Comparison of ENCODE assay signal across 17 mouse cellular contexts in genomic region chr8:126919703-126920102, GRCm38 (mm10). TPM values are rescaled to one million over a fixed set of nuclear protein-coding genes. Genes with fewer than 3 reads are reported as not detected.
DNase-seq lines count a peak whose midpoint lies in the region; ATAC-seq and TF ChIP-seq lines count a peak whose summit lies in the region.
"Had no signal": no experiment of that assay in that cellular context is flagged by ENCODE, and none has a peak within 500 bp of the region (broad histone marks: within the 10 kb centered on the region; RNA-seq: fewer than 3 reads in every experiment).

No protein-coding gene starts in this region.

- intact Hi-C loops in heart, postnatal 36 days (cut with DNase I): loop anchor here (2.0 to 5.0 kb wide), 5 partner anchors 81 to 352 kb away; no protein-coding TSS in a partner anchor

- 0 out of 2 replicates have a peak overlapping the region, but pooled peaks have one; percentile 38 for H3K9ac ChIP-seq in intestine, embryonic 16.5 days (ENCODE audit: low read depth, low read length)
- no peak overlapping the region for H3K9ac ChIP-seq in intestine, embryonic 15.5 days
- no peak overlapping the region for H3K9ac ChIP-seq in midbrain, embryonic 11.5 days (ENCODE audit: low read length)
- H3K9ac ChIP-seq in stomach, postnatal 0 days (ENCODE audit: low read length): no peak overlapping the region
- H3K9ac ChIP-seq in midbrain, postnatal 0 days (replicated peaks; ENCODE audit: low read length, poor library complexity, severe bottlenecking): no peak overlapping the region
- H3K9ac ChIP-seq: embryonic facial prominence, embryonic 12.5 days; limb, embryonic 12.5 days; liver, embryonic 15.5 days; neural tube, embryonic 12.5 days had no signal

- 76% methylated on average over 5 of the region's 5 CpGs for WGBS in intestine, embryonic 16.5 days
- 75% methylated on average over 5 of the region's 5 CpGs for WGBS in intestine, embryonic 15.5 days
- 91% methylated on average over 5 of the region's 5 CpGs for WGBS in midbrain, embryonic 10.5 days
- 93% methylated on average over 5 of the region's 5 CpGs for WGBS in midbrain, embryonic 11.5 days
- WGBS in stomach, postnatal 0 days: 77% methylated on average over 5 of the region's 5 CpGs
- 92% methylated on average over 5 of the region's 5 CpGs for WGBS in midbrain, postnatal 0 days

- no peaks in the 10 kb centered on the region for H3K9me3 ChIP-seq in intestine, embryonic 16.5 days (ENCODE audit: control insufficient read depth, low read length)
- no peaks in the 10 kb centered on the region for H3K9me3 ChIP-seq in intestine, embryonic 15.5 days
- H3K9me3 ChIP-seq in midbrain, embryonic 10.5 days (replicated peaks): no peaks in the 10 kb centered on the region
- no peaks in the 10 kb centered on the region for H3K9me3 ChIP-seq in midbrain, embryonic 11.5 days (ENCODE audit: control insufficient read depth, low read length)
- no peaks in the 10 kb centered on the region for H3K9me3 ChIP-seq in stomach, postnatal 0 days (ENCODE audit: control insufficient read depth, low read length)
- no peaks in the 10 kb centered on the region for H3K9me3 ChIP-seq in midbrain, postnatal 0 days (ENCODE audit: low read length)
- H3K9me3 ChIP-seq: embryonic facial prominence, embryonic 12.5 days; limb, embryonic 12.5 days; liver, embryonic 15.5 days; neural tube, embryonic 12.5 days had no signal

- H3K27me3 ChIP-seq in intestine, embryonic 16.5 days (replicated peaks; ENCODE audit: control insufficient read depth, insufficient read depth, low read length): no peaks in the 10 kb centered on the region
- no peaks in the 10 kb centered on the region for H3K27me3 ChIP-seq in intestine, embryonic 15.5 days (replicated peaks)
- H3K27me3 ChIP-seq in midbrain, embryonic 10.5 days (ENCODE audit: low read depth, poor library complexity, severe bottlenecking): no peaks in the 10 kb centered on the region
- no peaks in the 10 kb centered on the region for H3K27me3 ChIP-seq in midbrain, embryonic 11.5 days (ENCODE audit: control insufficient read depth, insufficient read depth, low read length)
- no peaks in the 10 kb centered on the region for H3K27me3 ChIP-seq in stomach, postnatal 0 days (ENCODE audit: control insufficient read depth, insufficient read depth, low read length)
- no peaks in the 10 kb centered on the region for H3K27me3 ChIP-seq in midbrain, postnatal 0 days (ENCODE audit: insufficient read depth, low read length)
- H3K27me3 ChIP-seq: embryonic facial prominence, embryonic 12.5 days; limb, embryonic 12.5 days; liver, embryonic 15.5 days; neural tube, embryonic 12.5 days had no signal

- H3K4me1 ChIP-seq in intestine, embryonic 16.5 days (ENCODE audit: control insufficient read depth, insufficient read depth, low read length): peaks cover 16% of the 10 kb centered on the region
- H3K4me1 ChIP-seq in intestine, embryonic 15.5 days (replicated peaks): peaks cover 14% of the 10 kb centered on the region
- H3K4me1 ChIP-seq in midbrain, embryonic 10.5 days: peaks cover 13% of the 10 kb centered on the region
- H3K4me1 ChIP-seq in midbrain, embryonic 11.5 days (ENCODE audit: control insufficient read depth, insufficient read depth, low read length): no peaks in the 10 kb centered on the region; the same call in 1 of the 2 replicates
- H3K4me1 ChIP-seq in stomach, postnatal 0 days (replicated peaks; ENCODE audit: control insufficient read depth, insufficient read depth): no peaks in the 10 kb centered on the region; the same call in 1 of the 2 replicates
- no peaks in the 10 kb centered on the region for H3K4me1 ChIP-seq in midbrain, postnatal 0 days (ENCODE audit: insufficient read depth, low read length)
- H3K4me1 ChIP-seq: embryonic facial prominence, embryonic 12.5 days had no signal

- no peak for TF ChIP-seq EP300 in stomach, postnatal 0 days (optimal IDR thresholded peaks at IDR 0.05)

- no peak overlapping the region for H3K4me2 ChIP-seq in intestine, embryonic 16.5 days (ENCODE audit: low read depth, low read length)
- H3K4me2 ChIP-seq in intestine, embryonic 15.5 days (replicated peaks): no peak overlapping the region
- no peak overlapping the region for H3K4me2 ChIP-seq in midbrain, embryonic 11.5 days
- H3K4me2 ChIP-seq in stomach, postnatal 0 days (replicated peaks; ENCODE audit: low read depth): no peak overlapping the region
- no peak overlapping the region for H3K4me2 ChIP-seq in midbrain, postnatal 0 days (ENCODE audit: low read depth, low read length, poor library complexity, severe bottlenecking)
- H3K4me2 ChIP-seq: embryonic facial prominence, embryonic 12.5 days; limb, embryonic 12.5 days; liver, embryonic 15.5 days; neural tube, embryonic 12.5 days had no signal

- no peak for ATAC-seq in intestine, embryonic 16.5 days
- ATAC-seq in intestine, embryonic 15.5 days: no peak
- no peak for ATAC-seq in midbrain, embryonic 11.5 days (ENCODE audit: low FRiP score)
- no peak for ATAC-seq in stomach, postnatal 0 days (ENCODE audit: low FRiP score, low TSS enrichment)
- ATAC-seq in midbrain, postnatal 0 days (ENCODE audit: low FRiP score): no peak
- ATAC-seq: activated CD4-positive, CD25-positive, alpha-beta regulatory T cell, adult 4 months; midbrain, embryonic 16.5 days had no signal

- no peak overlapping the region for H3K4me3 ChIP-seq in intestine, embryonic 16.5 days (ENCODE audit: low read length)
- no peak overlapping the region for H3K4me3 ChIP-seq in intestine, embryonic 15.5 days (replicated peaks)
- no peak overlapping the region for H3K4me3 ChIP-seq in midbrain, embryonic 10.5 days
- no peak overlapping the region for H3K4me3 ChIP-seq in midbrain, embryonic 11.5 days (ENCODE audit: low read depth, low read length)
- H3K4me3 ChIP-seq in stomach, postnatal 0 days (ENCODE audit: low read depth, low read length): no peak overlapping the region
- H3K4me3 ChIP-seq in midbrain, postnatal 0 days (ENCODE audit: low read depth, low read length): no peak overlapping the region
- H3K4me3 ChIP-seq: embryonic facial prominence, embryonic 12.5 days; left cerebral cortex, adult 2 months; limb, embryonic 12.5 days; liver, embryonic 15.5 days; neural tube, embryonic 12.5 days had no signal

- H3K36me3 ChIP-seq in intestine, embryonic 16.5 days (ENCODE audit: control insufficient read depth, insufficient read depth, low read length): no peaks in the 10 kb centered on the region
- no peaks in the 10 kb centered on the region for H3K36me3 ChIP-seq in intestine, embryonic 15.5 days
- H3K36me3 ChIP-seq in midbrain, embryonic 10.5 days: peaks cover 4% of the 10 kb centered on the region; the same call in 1 of the 2 replicates
- H3K36me3 ChIP-seq in midbrain, embryonic 11.5 days (ENCODE audit: control insufficient read depth, insufficient read depth, low read length): no peaks in the 10 kb centered on the region
- H3K36me3 ChIP-seq in stomach, postnatal 0 days (ENCODE audit: control insufficient read depth, insufficient read depth, low read length): no peaks in the 10 kb centered on the region
- H3K36me3 ChIP-seq in midbrain, postnatal 0 days (ENCODE audit: insufficient read depth, low read length): no peaks in the 10 kb centered on the region
- H3K36me3 ChIP-seq: liver, embryonic 15.5 days had no signal

- peak overlapping the region; percentile 55 for H3K27ac ChIP-seq in intestine, embryonic 16.5 days (ENCODE audit: low read length)
- H3K27ac ChIP-seq in intestine, embryonic 15.5 days: no peak overlapping the region
- H3K27ac ChIP-seq in midbrain, embryonic 10.5 days (replicated peaks): peak overlapping the region; percentile 5
- no peak overlapping the region for H3K27ac ChIP-seq in midbrain, embryonic 11.5 days (ENCODE audit: low read depth, low read length)
- peak overlapping the region; percentile 63; the same call in 1 of the 2 replicates for H3K27ac ChIP-seq in stomach, postnatal 0 days (replicated peaks)
- H3K27ac ChIP-seq in midbrain, postnatal 0 days (ENCODE audit: low read depth, low read length): no peak overlapping the region
- H3K27ac ChIP-seq: embryonic facial prominence, embryonic 12.5 days; left cerebral cortex, adult 2 months; limb, embryonic 12.5 days; liver, embryonic 15.5 days; neural tube, embryonic 12.5 days had no signal

- TF ChIP-seq CTCF in stomach, postnatal 0 days (IDR thresholded peaks at IDR 0.05; ENCODE audit: low read depth): no peak
- TF ChIP-seq CTCF in midbrain, postnatal 0 days (IDR thresholded peaks at IDR 0.05): no peak

- DNase-seq in heart, adult 11 months: peak; percentile 85
- DNase-seq in heart, postnatal 36 days: no peak
- DNase-seq in midbrain, embryonic 10.5 days (ENCODE audit: low spot score): no peak
- no peak for DNase-seq in midbrain, embryonic 11.5 days (ENCODE audit: low spot score, missing footprints)
- no peak for DNase-seq in stomach, postnatal 0 days (ENCODE audit: low spot score)
- no peak for DNase-seq in midbrain, postnatal 0 days (ENCODE audit: low spot score)
- DNase-seq: right cerebral cortex, postnatal 25 days; thymus, adult 18-20 months had no signal

RNA-seq across cellular contexts. Expression of gene Tomm20, which starts 25.9 kb away (rescaled TPM):
- total RNA-seq in heart, postnatal 36 days (2021): 10 to 100 TPM; 81.7 to 91.3 TPM
- polyA plus RNA-seq in intestine, embryonic 16.5 days (2015; fragmentation: Nextera tagmentation; extraction: Ambion mirVana): 314 and 329 TPM in 2 replicates
- 295 and 300 TPM in 2 replicates for polyA plus RNA-seq in intestine, embryonic 15.5 days (2015; fragmentation: Nextera tagmentation; extraction: Ambion mirVana)
- 252 and 285 TPM in 2 replicates for polyA plus RNA-seq in midbrain, embryonic 10.5 days (2016; fragmentation: Nextera tagmentation; extraction: Ambion mirVana)
- polyA plus RNA-seq in midbrain, embryonic 11.5 days (2014; fragmentation: Nextera tagmentation; extraction: Ambion mirVana): 239 and 240 TPM in 2 replicates
- polyA plus RNA-seq in stomach, postnatal 0 days (2015; fragmentation: Nextera tagmentation; extraction: Ambion mirVana): 158 and 175 TPM in 2 replicates
- 149 and 190 TPM in 2 replicates for total RNA-seq in midbrain, postnatal 0 days (2014; rRNA removed)
- polyA plus RNA-seq in midbrain, postnatal 0 days (2015; fragmentation: Nextera tagmentation; extraction: Ambion mirVana): 236 TPM in 2 replicates

RNA-seq across cellular contexts. Expression of gene Rbm34, which starts 51.2 kb away (rescaled TPM):
- total RNA-seq in heart, postnatal 36 days (2021): 1 to 10 TPM; 3.1 to 3.4 TPM
- polyA plus RNA-seq in intestine, embryonic 16.5 days (2015; fragmentation: Nextera tagmentation; extraction: Ambion mirVana): 20.6 and 22.0 TPM in 2 replicates
- 24.8 and 30.0 TPM in 2 replicates for polyA plus RNA-seq in intestine, embryonic 15.5 days (2015; fragmentation: Nextera tagmentation; extraction: Ambion mirVana)
- 23.8 and 25.3 TPM in 2 replicates for polyA plus RNA-seq in midbrain, embryonic 10.5 days (2016; fragmentation: Nextera tagmentation; extraction: Ambion mirVana)
- 32.0 and 38.4 TPM in 2 replicates for polyA plus RNA-seq in midbrain, embryonic 11.5 days (2014; fragmentation: Nextera tagmentation; extraction: Ambion mirVana)
- polyA plus RNA-seq in stomach, postnatal 0 days (2015; fragmentation: Nextera tagmentation; extraction: Ambion mirVana): 18.4 and 19.5 TPM in 2 replicates
- total RNA-seq in midbrain, postnatal 0 days (2014; rRNA removed): 16.2 and 22.1 TPM in 2 replicates
- polyA plus RNA-seq in midbrain, postnatal 0 days (2015; fragmentation: Nextera tagmentation; extraction: Ambion mirVana): 26.7 and 32.7 TPM in 2 replicates

Comparison
In these comparisons a context has a peak if more than half of its experiments do, and no peak if none do; other contexts are left out.
1. H3K27ac ChIP-seq: peak in intestine, embryonic 16.5 days (single experiment), midbrain, embryonic 10.5 days (single experiment) and stomach, postnatal 0 days (single experiment); none in intestine, embryonic 15.5 days (single experiment), midbrain, embryonic 11.5 days (single experiment) and midbrain, postnatal 0 days (single experiment).